Mouse (Mus musculus) A20 (cell line): ENCODE results near the gene Sema4c.

Source experiments
- DNase-seq: peaks from one replicate; pipeline ENCODE4 v3.0.0-alpha.2; 2011; ENCODE audit warnings: low read depth, low spot score

The Sema4c gene

GRCm38 (mm10) chr1:36558031-36558993 is at the start of gene Sema4c:
Gene Sema4c (minus strand): TSS chr1:36558349.
- DNase-seq, result peak; percentile 59

- DNase-seq, result no peak
Measured at GRCm38 (mm10) chr1:36606951-36607350, 48.8 kb upstream of the Sema4c start.

- DNase-seq, result no peak
Measured at GRCm38 (mm10) chr1:36604254-36605156, 46.4 kb upstream of the Sema4c start.

- no peak for DNase-seq
Measured at GRCm38 (mm10) chr1:36603361-36603760, 45.2 kb upstream of the Sema4c start.

GRCm38 (mm10) chr1:36602271-36602670 is 44.1 kb upstream of the Sema4c start:
- DNase-seq, result no peak

- peak; percentile 68 for DNase-seq
Measured at GRCm38 (mm10) chr1:36598411-36598810, 40.3 kb upstream of the Sema4c start.

GRCm38 (mm10) chr1:36596114-36596513 is 38.0 kb upstream of the Sema4c start:
- DNase-seq, result no peak

DNA sequence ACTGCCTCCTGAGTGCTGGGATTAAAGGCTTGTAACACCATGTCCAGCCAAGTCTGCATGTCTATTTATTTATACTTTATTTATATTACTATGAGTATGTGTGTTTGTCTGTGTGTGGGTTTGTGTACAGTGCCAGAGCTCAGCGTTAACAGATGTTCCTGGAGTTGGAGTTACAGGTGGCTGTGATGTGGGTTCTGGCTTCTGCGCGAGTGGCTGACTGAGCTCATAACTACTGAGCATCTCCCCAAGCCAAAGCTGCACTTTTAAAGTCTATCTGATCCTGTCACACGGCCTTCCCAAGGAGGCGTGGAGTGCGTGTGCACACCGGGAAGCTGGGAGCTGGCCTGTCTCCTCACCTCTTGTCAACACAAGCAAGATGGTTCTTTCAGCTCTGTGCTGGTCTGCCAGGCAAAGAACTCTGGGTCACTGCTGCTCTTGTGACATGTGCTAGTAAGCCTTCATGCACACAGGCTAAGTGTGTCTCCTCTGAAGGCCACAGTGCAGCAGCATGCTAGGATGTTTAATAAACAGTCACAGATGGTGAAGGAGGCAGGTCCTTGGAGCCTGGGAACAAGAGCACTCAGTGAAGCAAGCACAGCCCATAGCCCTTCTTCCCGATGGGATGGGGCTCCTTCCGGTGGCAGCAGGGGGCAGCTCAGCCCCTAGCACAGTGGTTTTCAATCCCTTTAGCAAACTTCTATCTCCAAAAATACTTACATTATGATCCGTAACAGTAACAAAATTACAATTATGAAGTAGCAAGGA is 37.2 kb upstream of the Sema4c start:
- no peak for DNase-seq

- no peak for DNase-seq
Measured at GRCm38 (mm10) chr1:36593099-36593498, 35.0 kb upstream of the Sema4c start.

GRCm38 (mm10) chr1:36591408-36591807 is 33.3 kb upstream of the Sema4c start:
- DNase-seq, result peak; percentile 89

DNA sequence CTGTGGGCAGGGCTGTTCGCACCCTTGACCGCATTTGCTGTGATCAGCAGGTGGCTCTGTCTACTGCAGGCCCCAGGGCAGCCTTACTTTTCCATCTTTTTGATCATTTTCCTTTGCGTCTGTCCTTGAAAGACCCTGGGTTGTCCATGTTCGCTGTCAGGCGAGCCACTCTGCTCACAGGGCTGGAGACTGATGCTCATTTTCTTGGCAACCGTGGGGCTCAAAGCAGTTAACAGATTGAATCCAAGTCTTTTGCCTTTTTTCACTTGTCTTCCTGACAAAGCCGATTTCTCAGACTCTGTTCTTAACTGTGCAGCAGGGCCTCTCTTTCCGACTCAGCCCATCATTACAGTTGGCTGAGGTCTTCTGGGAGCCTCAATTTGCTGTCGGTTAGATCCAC is 32.5 kb upstream of the Sema4c start:
- DNase-seq, result no peak

DNA sequence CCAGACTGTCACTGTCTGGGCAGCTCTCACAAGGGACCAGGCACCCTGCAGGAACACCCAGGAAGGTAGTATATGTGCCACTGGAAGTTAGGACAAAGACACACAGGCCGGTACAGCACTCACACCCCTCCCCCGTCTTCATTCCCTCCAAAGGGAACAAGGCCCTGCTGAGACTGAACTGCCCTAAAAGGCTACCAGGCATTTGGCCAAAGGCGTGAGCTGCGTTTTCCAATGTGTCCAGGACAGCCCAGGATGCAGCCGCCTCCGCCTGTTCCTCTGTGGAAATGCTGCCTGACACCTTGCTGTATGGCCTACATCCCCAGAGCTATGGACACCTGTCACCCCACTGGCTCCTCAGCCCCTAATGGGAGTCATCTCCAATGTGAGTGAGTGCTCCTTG is 31.3 kb upstream of the Sema4c start:
- DNase-seq, result no peak

GRCm38 (mm10) chr1:36588476-36589450 is 30.6 kb upstream of the Sema4c start:
- DNase-seq, result no peak

GRCm38 (mm10) chr1:36587860-36588259 is 29.7 kb upstream of the Sema4c start:
- peak; percentile 56 for DNase-seq

DNA sequence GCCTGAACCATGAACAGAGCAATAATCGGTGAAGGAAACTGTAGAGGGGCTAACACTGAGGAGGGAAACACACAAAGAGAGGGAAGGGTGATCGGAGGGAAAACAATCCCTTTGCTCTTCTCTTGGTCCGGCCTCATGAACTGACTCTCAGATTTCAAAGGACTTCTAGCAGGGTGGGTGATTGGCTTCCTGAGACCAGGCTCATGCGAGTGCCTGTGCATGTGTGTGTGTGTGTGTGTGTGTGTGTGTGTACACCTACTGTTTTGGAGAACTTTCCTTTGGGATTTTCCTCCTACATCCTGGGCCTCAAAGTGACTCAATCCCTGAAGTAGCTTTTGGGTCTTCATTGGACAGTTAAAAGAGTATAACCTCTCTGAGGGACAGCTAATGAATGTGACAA is 28.1 kb upstream of the Sema4c start:
- no peak for DNase-seq

GRCm38 (mm10) chr1:36583408-36584116 is 25.4 kb upstream of the Sema4c start:
- no peak for DNase-seq

GRCm38 (mm10) chr1:36582211-36582610 is 24.1 kb upstream of the Sema4c start:
- no peak for DNase-seq

- DNase-seq, result no peak
Measured at GRCm38 (mm10) chr1:36581260-36581659, 23.1 kb upstream of the Sema4c start.

DNA sequence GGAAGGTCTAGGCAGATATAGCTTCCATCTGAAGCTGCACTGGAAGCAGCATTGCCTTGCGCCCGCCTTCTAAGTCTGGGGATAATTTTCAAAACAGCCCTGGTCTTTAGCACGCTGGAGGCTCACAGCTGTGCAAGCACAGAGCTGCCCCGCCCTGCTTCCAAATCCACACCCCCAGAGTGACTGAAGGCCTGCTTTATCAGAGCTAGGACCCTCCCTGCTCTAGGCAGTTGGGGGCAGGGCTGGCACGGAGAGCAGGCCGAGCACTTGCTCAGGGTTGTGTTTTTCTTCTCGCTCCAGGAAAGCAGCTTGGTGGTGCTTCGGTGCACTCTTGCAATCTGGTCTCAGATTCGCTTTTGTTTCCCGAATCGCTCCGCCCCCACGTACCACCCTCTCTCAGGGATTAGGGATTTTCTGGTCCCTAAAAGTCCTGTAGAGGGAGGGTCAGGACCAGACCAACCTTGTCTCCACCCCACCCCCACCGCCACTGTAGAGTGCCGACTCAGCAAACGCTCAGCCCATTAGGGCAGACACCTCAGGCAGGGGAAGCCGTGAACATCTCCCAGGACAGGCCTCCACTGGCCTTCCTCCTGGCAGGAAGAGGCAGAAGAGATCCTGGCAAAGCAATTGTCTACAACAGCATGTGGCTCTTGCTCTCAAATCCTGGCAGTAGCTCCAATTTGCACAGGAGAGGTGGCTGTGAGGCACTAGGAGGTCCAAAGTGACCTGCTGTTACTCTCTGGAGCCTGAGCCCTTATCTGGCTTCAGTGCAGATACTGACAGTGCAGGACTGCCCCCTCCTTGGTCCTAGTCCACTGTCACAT is 22.4 kb upstream of the Sema4c start:
- no peak for DNase-seq
